Mouse (Mus musculus) liver, adult 2 months (tissue): Measurements from ENCODE around the gene Ankfn1. TPM values are rescaled to one million over a fixed set of nuclear protein-coding genes. Genes with fewer than 3 reads are reported as not detected.
A peak's percentile ranks its signal among the peaks of the same experiment; 100 is the strongest.

Source experiments
- DNase-seq: peaks from one replicate; pipeline ENCODE4 v3.0.0-alpha.2; 2011; ENCODE audit warnings: low read depth, low spot score; ENCODE audit errors: extremely low read depth
- H3K27ac ChIP-seq: fragments of 200-500 bp; replicated peaks from 2 replicates; pipeline ENCODE4 v1.5.1; 2012; ENCODE audit warnings: low read depth, mild to moderate bottlenecking, control low read depth, inconsistent platforms, low read length; ENCODE audit not compliant: insufficient read depth
- H3K27me3 ChIP-seq: fragments of 200-500 bp; 2 replicates; pipeline ENCODE4 v1.6.1; 2012; ENCODE audit warnings: mild to moderate bottlenecking, moderate library complexity, low read length, inconsistent platforms; ENCODE audit not compliant: control insufficient read depth, insufficient read depth
- H3K36me3 ChIP-seq: fragments of 200-500 bp; 2 replicates; pipeline ENCODE4 v1.6.1; 2012; ENCODE audit warnings: low read length, inconsistent platforms; ENCODE audit not compliant: control insufficient read depth, insufficient read depth
- H3K4me1 ChIP-seq: fragments of 200-500 bp; 2 replicates; pipeline ENCODE4 v1.6.1; 2011; ENCODE audit warnings: low read length; ENCODE audit not compliant: control insufficient read depth, insufficient read depth
- H3K4me3 ChIP-seq: fragments of 200-500 bp; 2 replicates; pipeline ENCODE4 v1.5.1; 2011; ENCODE audit warnings: low read depth, mild to moderate bottlenecking, control low read depth, low read length, moderate library complexity; ENCODE audit not compliant: insufficient read depth
- H3K79me2 ChIP-seq: fragments of 200-500 bp; 2 replicates; pipeline ENCODE4 v1.6.1; 2012; ENCODE audit warnings: inconsistent platforms, mild to moderate bottlenecking, low read length, moderate library complexity; ENCODE audit not compliant: control insufficient read depth, insufficient read depth
- H3K9ac ChIP-seq: fragments of 200-500 bp; 2 replicates; pipeline ENCODE4 v1.6.1; 2012; ENCODE audit warnings: low read depth, mild to moderate bottlenecking, control low read depth, inconsistent platforms, low read length
- CTCF ChIP-seq: fragments of 200-500 bp; IDR thresholded peaks from 2 replicates; pipeline ENCODE4 v1.5.1; 2011; ENCODE audit warnings: low read depth, low read length, control low read depth
- POLR2A ChIP-seq: fragments of 200-500 bp; IDR thresholded peaks from 2 replicates; pipeline ENCODE4 v1.6.1; 2011; ENCODE audit warnings: low read length, control low read depth; ENCODE audit not compliant: insufficient read depth; ENCODE audit errors: extremely low read depth
- WGBS: fragments of 180-500 bp; shearing (Covaris S2); methylation state at CpG from one replicate; pipeline ENCODE4 v1.1.7; 2018; 5-methylcytosine and 5-hydroxymethylcytosine counted together
- polyA plus RNA-seq: library from polyadenylated mRNA; depleted of rRNA; stranded (reverse); fragments of >200 nt; gene quantifications from 2 replicates; pipeline ENCODE4 v1.2.3, GENCODE M21; 2012
- total RNA-seq: library from RNA; depleted of rRNA; stranded (reverse); fragments of >200 nt; gene quantifications from 2 replicates; pipeline ENCODE4 v1.2.3, GENCODE M21; 2014

Gene Ankfn1
- total and polyA plus RNA-seq, 2 experiments: not detected

DNA sequence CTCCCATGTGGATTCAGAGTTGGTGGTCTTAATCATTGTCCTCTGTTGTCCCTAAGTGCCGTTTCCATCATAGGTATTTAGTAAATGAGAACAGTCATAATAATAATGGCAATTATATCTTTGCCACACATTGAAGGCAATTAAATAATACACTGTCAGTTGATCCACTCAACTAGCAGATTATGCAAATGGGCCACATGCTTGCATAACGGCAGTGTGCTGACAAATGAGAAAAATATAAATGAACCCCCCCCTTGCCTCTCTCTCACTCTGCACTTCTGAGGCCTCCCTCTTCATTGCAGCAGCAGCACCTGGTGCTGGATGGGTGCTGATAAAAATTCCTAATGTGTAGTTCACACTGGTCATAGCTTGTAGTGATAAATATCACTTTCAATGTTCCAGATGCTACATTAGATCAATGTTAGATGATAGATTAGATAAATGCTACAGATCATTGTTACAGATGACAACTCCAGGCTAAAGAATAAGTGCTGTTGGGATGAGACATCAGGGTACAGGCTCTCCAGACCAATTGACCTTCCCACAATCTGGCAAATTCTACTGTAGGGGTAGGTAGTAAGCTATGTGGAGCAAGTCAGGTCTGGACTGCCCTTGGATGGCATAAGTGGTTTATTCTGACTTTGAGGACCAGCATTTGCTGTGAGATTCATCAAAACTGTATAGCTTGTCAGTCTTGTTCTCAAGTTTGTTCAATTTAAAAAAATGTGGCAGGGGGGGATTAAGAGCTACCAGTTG lies 12.3 kb downstream of the Ankfn1 start:
- Histone ChIP-seq H3K27me3 (no peaks in the 10 kb centered on the region), H3K27ac (no peak overlapping the region), H3K4me1 (no peaks in the 10 kb centered on the region), H3K36me3 (no peaks in the 10 kb centered on the region), H3K9ac (no peak overlapping the region), H3K4me3 (no peak overlapping the region), H3K79me2 (no peaks in the 10 kb centered on the region)
- 87% methylated on average over 2 of the region's 2 CpGs for WGBS
- TF ChIP-seq POLR2A: no peak
- no peak for TF ChIP-seq CTCF
- no peak for DNase-seq

DNA sequence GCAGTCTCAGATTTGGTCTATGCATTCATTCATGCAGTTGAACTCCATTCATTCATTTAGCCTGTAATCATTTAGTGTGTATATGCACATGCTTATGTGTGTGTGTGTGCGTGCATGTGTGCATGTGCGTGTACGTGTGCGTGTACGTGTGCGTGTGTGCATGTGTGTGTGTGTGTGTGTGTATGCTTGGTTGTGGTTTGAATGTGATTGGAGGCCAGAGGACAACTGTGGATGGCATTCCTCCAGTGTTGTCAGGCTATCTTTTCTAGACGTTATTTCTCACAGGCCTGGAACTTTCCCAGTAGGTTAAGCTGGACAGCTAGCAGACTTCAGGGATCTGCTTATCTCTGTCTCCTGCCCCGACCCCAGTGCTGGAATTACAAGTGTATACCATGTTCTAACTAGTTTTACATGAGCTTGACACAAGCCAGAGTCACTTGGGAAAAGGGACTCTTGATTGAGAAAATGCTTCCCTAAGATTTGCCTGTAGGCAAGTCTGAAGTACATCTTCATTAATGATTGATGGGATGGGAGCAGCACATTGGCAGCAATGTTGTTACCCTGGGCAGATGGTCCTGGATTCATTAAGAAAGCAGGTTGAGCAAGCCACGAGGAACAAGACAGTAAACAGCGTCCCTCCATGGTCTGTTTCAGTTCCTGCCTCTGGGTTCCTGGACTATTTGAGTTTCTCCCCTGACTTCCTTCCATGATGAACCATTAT lies 43.3 kb downstream of the Ankfn1 start:
- WGBS: 62% methylated on average over 10 of the region's 10 CpGs
- Histone ChIP-seq H3K9ac (no peak overlapping the region), H3K4me1 (peaks cover 3% of the 10 kb centered on the region; the same call in 1 of the 2 replicates), H3K27ac (no peak overlapping the region), H3K4me3 (no peak overlapping the region), H3K36me3 (no peaks in the 10 kb centered on the region), H3K79me2 (no peaks in the 10 kb centered on the region), H3K27me3 (no peaks in the 10 kb centered on the region)
- peak; percentile 92 for DNase-seq
- TF ChIP-seq CTCF (no peak), POLR2A (no peak)

DNA sequence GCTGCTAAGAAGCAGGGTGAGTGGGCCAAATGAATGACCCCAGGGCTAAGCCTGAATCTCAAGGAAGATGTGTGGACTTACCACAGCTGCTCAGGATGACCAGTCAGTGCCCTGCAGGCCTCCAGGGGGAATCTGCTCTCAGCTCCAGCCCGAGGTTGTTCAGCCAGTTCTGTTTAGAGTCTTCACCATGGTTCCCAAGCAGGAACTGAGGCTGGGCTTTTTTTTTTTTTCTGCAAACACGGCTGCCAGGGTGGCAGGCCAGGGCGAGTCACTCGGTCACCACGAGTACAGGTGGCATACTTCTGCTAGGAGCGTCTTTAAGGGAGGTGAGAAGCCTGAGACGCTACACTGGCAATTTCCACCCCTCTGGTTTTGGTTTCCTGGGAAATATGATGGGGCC lies 43.9 kb downstream of the Ankfn1 start:
- H3K4me3 ChIP-seq: no peak overlapping the region
- no peaks in the 10 kb centered on the region for H3K79me2 ChIP-seq
- no peak for DNase-seq
- no peaks in the 10 kb centered on the region for H3K27me3 ChIP-seq
- no peak overlapping the region for H3K9ac ChIP-seq
- peaks cover 3% of the 10 kb centered on the region; the same call in 1 of the 2 replicates for H3K4me1 ChIP-seq
- no peak overlapping the region for H3K27ac ChIP-seq
- 77% methylated on average over 7 of the region's 7 CpGs for WGBS
- no peak for TF ChIP-seq POLR2A
- no peaks in the 10 kb centered on the region for H3K36me3 ChIP-seq

DNA sequence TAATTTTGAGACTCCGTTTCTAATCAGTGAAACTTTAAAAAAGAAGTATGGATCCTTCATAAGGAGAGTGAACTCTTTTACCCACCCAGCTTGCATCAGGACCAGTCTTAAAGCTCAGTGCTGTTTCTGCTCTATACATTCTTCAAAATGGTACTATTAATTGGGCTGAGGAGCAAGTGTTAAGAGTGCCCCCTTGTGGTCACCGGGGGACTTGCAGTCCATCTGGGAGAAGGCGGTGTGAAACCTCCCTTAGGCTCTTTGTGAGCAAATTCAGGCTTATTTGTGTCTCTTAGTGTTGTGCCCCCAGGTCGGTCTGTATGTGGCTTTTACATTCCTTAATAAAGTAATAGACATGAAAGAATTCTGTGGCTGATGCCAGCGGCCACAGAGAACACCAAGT lies 56.6 kb downstream of the Ankfn1 start:
- TF ChIP-seq POLR2A (no peak), CTCF (peak; percentile 88)
- H3K79me2 ChIP-seq: no peaks in the 10 kb centered on the region
- H3K27me3 ChIP-seq: 0 out of 2 replicates have a peak, but pooled peaks cover 2% of the 10 kb centered on the region
- H3K36me3 ChIP-seq: no peaks in the 10 kb centered on the region
- no peaks in the 10 kb centered on the region for H3K4me1 ChIP-seq
- H3K27ac ChIP-seq: no peak overlapping the region
- 16% methylated on average over 5 of the region's 5 CpGs for WGBS
- H3K9ac ChIP-seq: no peak overlapping the region
- peak; percentile 53 for DNase-seq
- no peak overlapping the region for H3K4me3 ChIP-seq

DNA sequence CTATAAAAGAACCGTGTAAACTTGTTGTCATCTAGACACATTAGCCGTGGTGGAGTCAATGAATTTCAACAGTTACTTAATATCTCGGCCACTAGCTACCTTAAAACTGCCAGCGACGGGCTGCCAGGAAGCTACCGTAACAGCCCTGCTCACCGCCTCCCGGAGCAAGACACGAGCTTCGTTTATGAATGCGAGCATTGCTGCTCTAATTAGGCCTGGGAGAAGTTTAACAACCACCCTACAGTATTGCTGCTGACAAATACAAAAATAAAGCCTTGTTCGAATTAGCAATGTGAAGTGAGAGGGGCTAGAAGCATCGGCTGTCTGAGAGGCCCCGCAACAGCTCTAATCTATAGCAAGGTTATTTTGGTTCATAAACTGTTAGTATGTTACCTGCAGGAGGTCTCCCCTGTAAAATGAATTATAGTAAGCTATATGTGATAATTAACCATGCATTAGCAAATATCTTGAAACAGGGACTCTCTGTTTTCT lies 58.9 kb downstream of the Ankfn1 start:
- Histone ChIP-seq H3K9ac (no peak overlapping the region), H3K27me3 (0 out of 2 replicates have a peak, but pooled peaks cover 2% of the 10 kb centered on the region), H3K4me1 (no peaks in the 10 kb centered on the region), H3K4me3 (no peak overlapping the region), H3K27ac (no peak overlapping the region), H3K79me2 (no peaks in the 10 kb centered on the region), H3K36me3 (no peaks in the 10 kb centered on the region)
- no peak for TF ChIP-seq CTCF
- DNase-seq: no peak
- WGBS: 88% methylated on average over 14 of the region's 14 CpGs

DNA sequence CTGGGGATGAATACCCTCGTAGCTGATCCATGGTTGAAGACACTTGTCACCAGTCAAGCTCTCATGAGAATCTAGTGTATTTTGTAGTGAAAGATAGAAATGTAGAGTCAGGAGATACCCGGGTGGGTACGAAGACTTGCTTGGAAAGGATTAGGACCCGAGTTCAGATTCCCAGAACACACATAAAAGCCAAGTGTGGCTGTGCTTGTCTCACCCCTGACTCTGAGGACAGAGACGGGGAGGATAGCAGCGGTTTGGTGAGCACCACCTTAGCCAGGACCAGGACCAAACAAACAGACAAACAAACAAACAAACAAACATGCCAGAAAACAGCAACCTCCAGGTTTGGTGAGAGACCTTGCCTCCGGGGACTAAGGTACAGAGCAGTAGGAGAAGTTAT lies 61.1 kb downstream of the Ankfn1 start:
- H3K4me1 ChIP-seq: no peaks in the 10 kb centered on the region
- no peak overlapping the region for H3K4me3 ChIP-seq
- WGBS: 81% methylated on average over 7 of the region's 7 CpGs
- no peak overlapping the region for H3K27ac ChIP-seq
- H3K27me3 ChIP-seq: 0 out of 2 replicates have a peak, but pooled peaks cover 2% of the 10 kb centered on the region
- no peaks in the 10 kb centered on the region for H3K36me3 ChIP-seq
- DNase-seq: no peak
- H3K79me2 ChIP-seq: no peaks in the 10 kb centered on the region
- no peak overlapping the region for H3K9ac ChIP-seq
- TF ChIP-seq POLR2A (no peak), CTCF (no peak)
